Mouse (Mus musculus) neural tube, embryonic 12.5 days (tissue): Measurements from ENCODE around the gene Hsf3. TPM values are rescaled to one million over a fixed set of nuclear protein-coding genes. Genes with fewer than 3 reads are reported as not detected.
"Not testable (repeated sequence)": the region's sequence is repeated elsewhere in the genome, so short reads cannot be mapped to it uniquely, and the experiment has no call there.

Experiments
- ATAC-seq: fragments of 200-750 bp; cut with Nextera tagmentation; 2 replicates; pipeline ENCODE4 v1.8.0; 2017; ENCODE audit warnings: low read depth, mild to moderate bottlenecking, moderate TSS enrichment, moderate library complexity; ENCODE audit not compliant: low FRiP score
- H3K27ac ChIP-seq: fragments of 300-500 bp; sonication (generic); 2 replicates; pipeline ENCODE4 v1.5.1; 2016
- H3K27me3 ChIP-seq: fragments of 300-500 bp; sonication (generic); replicated peaks from 2 replicates; pipeline ENCODE4 v1.6.1; 2016; ENCODE audit warnings: mild to moderate bottlenecking
- H3K36me3 ChIP-seq: fragments of 300-500 bp; sonication (generic); 2 replicates; pipeline ENCODE4 v1.6.1; 2016; ENCODE audit warnings: mild to moderate bottlenecking
- H3K4me1 ChIP-seq: fragments of 300-500 bp; sonication (generic); 2 replicates; pipeline ENCODE4 v1.6.1; 2016
- H3K4me2 ChIP-seq: fragments of 300-500 bp; sonication (generic); replicated peaks from 2 replicates; pipeline ENCODE4 v1.6.1; 2016; ENCODE audit warnings: mild to moderate bottlenecking
- H3K4me3 ChIP-seq: fragments of 300-500 bp; sonication (generic); 2 replicates; pipeline ENCODE4 v1.5.1; 2016
- H3K9ac ChIP-seq: fragments of 300-500 bp; sonication (generic); 2 replicates; pipeline ENCODE4 v1.6.1; 2016; ENCODE audit warnings: mild to moderate bottlenecking
- H3K9me3 ChIP-seq: fragments of 300-500 bp; sonication (generic); 2 replicates; pipeline ENCODE4 v1.6.1; 2016; ENCODE audit warnings: mild to moderate bottlenecking
- WGBS: fragments of 180-500 bp; shearing (Covaris S2); methylation state at CpG from one replicate; pipeline ENCODE4 v1.1.7; 2016; 5-methylcytosine and 5-hydroxymethylcytosine counted together
- polyA plus RNA-seq: library from polyadenylated mRNA; unstranded; fragments of >200 nt; fragmentation: Nextera tagmentation; extraction: Ambion mirVana; gene quantifications from 2 replicates; pipeline ENCODE4 v1.2.1, GENCODE M21; 2016

Hsf3 gene
- polyA plus RNA-seq = not detected in 2 replicates

- no peak within 1 kb of the TSS for H3K27ac ChIP-seq
- no peak within 1 kb of the TSS for H3K9ac ChIP-seq
- no peaks in the 10 kb centered on the region for H3K9me3 ChIP-seq
- H3K36me3 ChIP-seq = no peaks in the 10 kb centered on the region
- H3K27me3 ChIP-seq = no peaks in the 10 kb centered on the region
- 22% methylated on average over 9 of the region's 9 CpGs for WGBS
- no peaks in the 10 kb centered on the region for H3K4me1 ChIP-seq
- H3K4me2 ChIP-seq = peak within 1 kb of the TSS; percentile 29
- no peak within 1 kb of the TSS; the same call in 1 of the 2 replicates for H3K4me3 ChIP-seq
- ATAC-seq = no peak
Observed at GRCm38 (mm10) chrX:96456201-96456963, at the start of gene Hsf3. TSS of gene Hsf3 (minus strand) at chrX:96456294.

- H3K9me3 ChIP-seq = no peaks in the 10 kb centered on the region
- ATAC-seq = no peak
- no peak overlapping the region for H3K4me3 ChIP-seq
Observed at GRCm38 (mm10) chrX:96501580-96501979, 45.5 kb upstream of the Hsf3 start.

GRCm38 (mm10) chrX:96455149-96455548 lies 945 bp downstream of the Hsf3 start, which contains the start of gene Heph:
TSS of gene Heph (plus strand) at chrX:96455359.
- H3K4me2 ChIP-seq = peak within 1 kb of the TSS; percentile 29
- H3K27ac ChIP-seq = no peak within 1 kb of the TSS
- 63% methylated on average over 2 of the region's 2 CpGs for WGBS
- no peaks in the 10 kb centered on the region for H3K4me1 ChIP-seq
- no peaks in the 10 kb centered on the region for H3K36me3 ChIP-seq
- no peak for ATAC-seq
- H3K27me3 ChIP-seq = no peaks in the 10 kb centered on the region
- no peaks in the 10 kb centered on the region for H3K9me3 ChIP-seq
- no peak within 1 kb of the TSS for H3K4me3 ChIP-seq
- no peak within 1 kb of the TSS for H3K9ac ChIP-seq

More at GRCm38 (mm10) chrX:96501580-96501979, 45.5 kb upstream of the Hsf3 start:
- no peaks in the 10 kb centered on the region for H3K36me3 ChIP-seq
- no peak overlapping the region for H3K4me2 ChIP-seq
- no peak overlapping the region for H3K9ac ChIP-seq
- H3K4me1 ChIP-seq = no peaks in the 10 kb centered on the region
- H3K27me3 ChIP-seq = no peaks in the 10 kb centered on the region
- 71% methylated on average over 1 of the region's 1 CpGs for WGBS
- H3K27ac ChIP-seq = no peak overlapping the region

GRCm38 (mm10) chrX:96419383-96419782 lies 36.7 kb downstream of the Hsf3 start:
- H3K27ac ChIP-seq = no peak overlapping the region
- H3K9ac ChIP-seq = no peak overlapping the region
- H3K9me3 ChIP-seq = no peaks in the 10 kb centered on the region
- ATAC-seq = no peak
- no peaks in the 10 kb centered on the region for H3K27me3 ChIP-seq
- H3K4me3 ChIP-seq = no peak overlapping the region
- H3K36me3 ChIP-seq = no peaks in the 10 kb centered on the region
- H3K4me1 ChIP-seq = no peaks in the 10 kb centered on the region
- no peak overlapping the region for H3K4me2 ChIP-seq

GRCm38 (mm10) chrX:96417733-96418132 lies 38.4 kb downstream of the Hsf3 start:
- no peak for ATAC-seq
- Histone ChIP-seq H3K27me3 (no peaks in the 10 kb centered on the region), H3K36me3 (no peaks in the 10 kb centered on the region), H3K9me3 (no peaks in the 10 kb centered on the region), H3K27ac (no peak overlapping the region), H3K9ac (no peak overlapping the region), H3K4me1 (no peaks in the 10 kb centered on the region), H3K4me3 (no peak overlapping the region), H3K4me2 (no peak overlapping the region)
- 47% methylated on average over 1 of the region's 1 CpGs for WGBS

GRCm38 (mm10) chrX:96416970-96417369 lies 39.1 kb downstream of the Hsf3 start:
- Histone ChIP-seq H3K27me3 (no peaks in the 10 kb centered on the region), H3K27ac (no peak overlapping the region), H3K4me2 (no peak overlapping the region), H3K36me3 (no peaks in the 10 kb centered on the region), H3K4me1 (no peaks in the 10 kb centered on the region), H3K9ac (no peak overlapping the region), H3K9me3 (no peaks in the 10 kb centered on the region), H3K4me3 (no peak overlapping the region)
- 95% methylated on average over 1 of the region's 1 CpGs for WGBS
- no peak for ATAC-seq

- not testable (repeated sequence) for H3K4me2 ChIP-seq, H3K9me3 ChIP-seq, H3K27ac ChIP-seq, H3K9ac ChIP-seq, ATAC-seq, H3K4me1 ChIP-seq, H3K4me3 ChIP-seq, H3K27me3 ChIP-seq, H3K36me3 ChIP-seq
- 83% methylated on average over 4 of the region's 4 CpGs for WGBS
Observed at GRCm38 (mm10) chrX:96415351-96415750, 40.7 kb downstream of the Hsf3 start.

GRCm38 (mm10) chrX:96339108-96339507 lies 117.0 kb downstream of the Hsf3 start:
- 77% methylated on average over 2 of the region's 2 CpGs for WGBS
- H3K27ac ChIP-seq = no peak overlapping the region
- H3K4me2 ChIP-seq = no peak overlapping the region
- H3K27me3 ChIP-seq = no peaks in the 10 kb centered on the region
- H3K4me1 ChIP-seq = no peaks in the 10 kb centered on the region
- no peaks in the 10 kb centered on the region for H3K36me3 ChIP-seq
- ATAC-seq = no peak
- H3K9ac ChIP-seq = no peak overlapping the region
- H3K4me3 ChIP-seq = no peak overlapping the region
- H3K9me3 ChIP-seq = no peaks in the 10 kb centered on the region

- H3K36me3 ChIP-seq = no peaks in the 10 kb centered on the region
- 52% methylated on average over 4 of the region's 4 CpGs for WGBS
- H3K9me3 ChIP-seq = no peaks in the 10 kb centered on the region
- H3K27me3 ChIP-seq = no peaks in the 10 kb centered on the region
- H3K4me3 ChIP-seq = no peak overlapping the region
- H3K27ac ChIP-seq = no peak overlapping the region
- ATAC-seq = no peak
- H3K9ac ChIP-seq = no peak overlapping the region
- no peaks in the 10 kb centered on the region for H3K4me1 ChIP-seq
- H3K4me2 ChIP-seq = no peak overlapping the region
Observed at GRCm38 (mm10) chrX:96329764-96330163, 126.3 kb downstream of the Hsf3 start.

GRCm38 (mm10) chrX:96293338-96293737 lies 162.8 kb downstream of the Hsf3 start, which contains the start of gene Vsig4:
TSS of gene Vsig4 (minus strand) at chrX:96293438.
- ATAC-seq = no peak
- Histone ChIP-seq H3K4me3 (no peak within 1 kb of the TSS), H3K27ac (no peak within 1 kb of the TSS), H3K4me1 (no peaks in the 10 kb centered on the region), H3K9me3 (no peaks in the 10 kb centered on the region), H3K27me3 (no peaks in the 10 kb centered on the region), H3K36me3 (no peaks in the 10 kb centered on the region), H3K4me2 (no peak within 1 kb of the TSS), H3K9ac (no peak within 1 kb of the TSS)
- WGBS = 94% methylated on average over 3 of the region's 3 CpGs

GRCm38 (mm10) chrX:96256509-96256908 lies 199.6 kb downstream of the Hsf3 start:
- Histone ChIP-seq H3K36me3 (no peaks in the 10 kb centered on the region), H3K4me2 (no peak overlapping the region), H3K27me3 (no peaks in the 10 kb centered on the region), H3K27ac (no peak overlapping the region), H3K4me3 (no peak overlapping the region), H3K9me3 (no peaks in the 10 kb centered on the region), H3K9ac (no peak overlapping the region), H3K4me1 (no peaks in the 10 kb centered on the region)
- no peak for ATAC-seq
